Mouse (Mus musculus): Measurements from ENCODE around the gene Rras. TPM values are rescaled to one million over a fixed set of nuclear protein-coding genes. Genes with fewer than 3 reads are reported as not detected.

Gene Rras
- total RNA-seq, 2 experiments from 2014 or later, result 71.6 to 75.7 TPM

Small RNAs within 50 kb of the gene (microRNA-seq; reads per million reads assigned to microRNA genes)
- gene Mir7054, result 0.95 to 1.0 reads per million in 2 experiments

Other genes with a start within 250 kb of the Rras start
- 10 to 100 TPM; 44.3 to 45.1 TPM for gene Nup62, start 201.9 kb upstream of the Rras start, total RNA-seq (2021)
- 1 to 10 TPM; 1.3 to 1.8 TPM for gene Il4i1, start 201.6 kb upstream of the Rras start, total RNA-seq (2021)
- 10 to 100 TPM; 50.4 to 51.3 TPM for gene Atf5, start 201.3 kb upstream of the Rras start, total RNA-seq (2021)
- gene Akt1s1, start 169.0 kb upstream of the Rras start, total RNA-seq (2021), result 10 to 100 TPM; 76.8 to 78.4 TPM
- 10 to 100 TPM; 38.4 to 44.7 TPM for gene Tbc1d17, start 168.9 kb upstream of the Rras start, total RNA-seq (2021)
- 10 to 100 TPM; 18.1 to 21.6 TPM for gene Pnkp, start 160.8 kb upstream of the Rras start, total RNA-seq (2021)
- 100 to 1,000 TPM; 189 to 196 TPM for gene Ptov1, start 148.2 kb upstream of the Rras start, total RNA-seq (2021)
- 10 to 100 TPM; 67.7 to 77.1 TPM for gene Med25, start 125.2 kb upstream of the Rras start, total RNA-seq (2021)
- gene Fuz, start 121.9 kb upstream of the Rras start, total RNA-seq (2021), result 10 to 100 TPM; 12.2 to 18.2 TPM
- gene Ap2a1, start 88.5 kb upstream of the Rras start, total RNA-seq (2021), result 10 to 100 TPM; 90.9 to 91.1 TPM
- gene Tsks, start 74.8 kb upstream of the Rras start, total RNA-seq (2021), result not detected
- gene Cpt1c, start 43.1 kb upstream of the Rras start, total RNA-seq (2021), result 1 to 10 TPM; 4.1 to 6.2 TPM
- 100 to 1,000 TPM; 198 to 216 TPM for gene Prmt1, start 31.4 kb upstream of the Rras start, total RNA-seq (2021)
- gene Irf3, start 20.3 kb upstream of the Rras start, total RNA-seq (2021), result 10 to 100 TPM; 34.1 to 47.9 TPM
- gene Bcl2l12, start 19.2 kb upstream of the Rras start, total RNA-seq (2021), result 10 to 100 TPM; 14.5 to 15.9 TPM
- gene Scaf1, start 1.6 kb upstream of the Rras start, total RNA-seq (2021), result 10 to 100 TPM; 68.5 to 70.1 TPM
- gene Prr12, start 34.9 kb downstream of the Rras start, total RNA-seq (2021), result 10 to 100 TPM; 28.8 to 35.7 TPM
- 10 to 100 TPM; 33.9 to 35.9 TPM for gene Nosip, start 44.5 kb downstream of the Rras start, total RNA-seq (2021)
- gene Prrg2, start 44.7 kb downstream of the Rras start, total RNA-seq (2021), result 10 to 100 TPM; 10.9 to 11.3 TPM
- gene Rcn3, start 74.3 kb downstream of the Rras start, total RNA-seq (2021), result 10 to 100 TPM; 76.5 to 83.4 TPM
- gene Fcgrt, start 85.9 kb downstream of the Rras start, total RNA-seq (2021), result 10 to 100 TPM; 65.4 to 69.2 TPM
- 100 to 1,000 TPM; 752 to 773 TPM for gene Rps11, start 106.5 kb downstream of the Rras start, total RNA-seq (2021)
- gene Rpl13a, start 110.8 kb downstream of the Rras start, total RNA-seq (2021), result 100 to 1,000 TPM; 809 to 865 TPM
- gene Gm45713, start 118.3 kb downstream of the Rras start, total RNA-seq (2021), result not detected
- 1 to 10 TPM; 5.7 to 6.5 TPM for gene Flt3l, start 118.5 kb downstream of the Rras start, total RNA-seq (2021)
- 10 to 100 TPM; 47.1 to 49.0 TPM for gene Pih1d1, start 136.3 kb downstream of the Rras start, total RNA-seq (2021)
- 10 to 100 TPM; 36.6 to 48.2 TPM for gene Aldh16a1, start 136.6 kb downstream of the Rras start, total RNA-seq (2021)
- gene Slc17a7, start 146.0 kb downstream of the Rras start, total RNA-seq (2021), result 1 to 10 TPM; 6.1 to 6.7 TPM
- gene Gfy, start 161.6 kb downstream of the Rras start, total RNA-seq (2021), result not detected
- gene Pth2, start 163.0 kb downstream of the Rras start, total RNA-seq (2021), result not detected
- not detected for gene Ccdc155, start 186.9 kb downstream of the Rras start, total RNA-seq (2021)
- gene Dkkl1, start 194.2 kb downstream of the Rras start, total RNA-seq (2021), result not detected
- 10 to 100 TPM; 27.5 to 32.3 TPM for gene Tead2, start 197.8 kb downstream of the Rras start, total RNA-seq (2021)
- 1 to 10 TPM; 3.0 to 4.0 TPM for gene Cd37, start 221.2 kb downstream of the Rras start, total RNA-seq (2021)
- gene Slc6a16, start 223.1 kb downstream of the Rras start, total RNA-seq (2021), result not detected